Mouse (Mus musculus): ENCODE results near the gene Abr.

DNA sequence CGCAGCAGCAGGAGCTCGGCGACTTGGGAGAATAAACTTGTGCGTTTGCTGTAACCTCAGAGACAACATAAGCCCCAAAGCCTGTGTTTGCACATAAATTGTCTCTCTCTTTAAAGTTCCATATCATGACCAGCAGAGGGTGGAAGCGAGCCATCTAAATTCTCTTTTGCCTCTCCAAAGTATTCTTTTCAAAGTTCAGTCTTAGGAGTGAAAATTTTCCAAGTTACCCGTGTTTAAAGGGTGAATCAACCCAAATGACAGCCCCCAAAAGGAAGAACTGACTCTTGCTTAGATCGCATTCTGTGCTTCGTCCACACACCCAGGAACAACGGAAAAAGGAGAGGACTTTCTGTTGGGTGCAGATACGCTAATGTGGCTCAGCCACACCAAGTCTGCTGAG, 33.0 kb upstream of the Abr start:
- TF ChIP-seq CTCF (IDR thresholded peaks at IDR 0.05; ENCODE audit: borderline replicate concordance, extremely low read depth, insufficient read depth, insufficient read length): peak; percentile 45; the same call in 1 of the 2 replicates
- TF ChIP-seq POLR2A (IDR thresholded peaks at IDR 0.05; ENCODE audit: borderline replicate concordance, extremely low read depth, insufficient read depth, insufficient read length, poor library complexity, severe bottlenecking): no peak

Data from brain, embryonic 14.5 days (tissue).